Comparison of ENCODE assay signal across 30 mouse cellular contexts in genomic region chr9:120758632-120759031, GRCm38 (mm10).
DNase-seq lines count a peak whose midpoint lies in the region; ATAC-seq lines count a peak whose summit lies in the region.
"Had no signal": no experiment of that assay in that cellular context is flagged by ENCODE, and none has a peak within 500 bp of the region (broad histone marks: within the 10 kb centered on the region; RNA-seq: fewer than 3 reads in every experiment).

No protein-coding gene starts in this region.

- H3K27me3 ChIP-seq in kidney, embryonic 14.5 days (ENCODE audit: control insufficient read depth, insufficient read depth, low read length) = no peaks in the 10 kb centered on the region
- no peaks in the 10 kb centered on the region for H3K27me3 ChIP-seq in lung, embryonic 15.5 days
- H3K27me3 ChIP-seq in intestine, embryonic 16.5 days (replicated peaks; ENCODE audit: control insufficient read depth, insufficient read depth, low read length) = no peaks in the 10 kb centered on the region
- H3K27me3 ChIP-seq in forebrain, embryonic 16.5 days (replicated peaks; ENCODE audit: control insufficient read depth, insufficient read depth, low read length) = no peaks in the 10 kb centered on the region
- H3K27me3 ChIP-seq: embryonic facial prominence, embryonic 13.5 days; heart, embryonic 13.5 days; hindbrain, embryonic 15.5 days; limb, embryonic 13.5 days had no signal

- peak; percentile 86 for ATAC-seq in kidney, embryonic 14.5 days (ENCODE audit: low FRiP score, low TSS enrichment)
- no peak for ATAC-seq in lung, embryonic 15.5 days (ENCODE audit: borderline replicate concordance, extremely low read depth, low FRiP score, low TSS enrichment)
- no peak for ATAC-seq in intestine, embryonic 16.5 days
- peak; percentile 69 for ATAC-seq in megakaryocyte-erythroid progenitor cell, adult 5-6 weeks (replicated peaks; ENCODE audit: low FRiP score, low TSS enrichment, poor library complexity, severe bottlenecking)
- ATAC-seq in forebrain, embryonic 16.5 days = no peak
- ATAC-seq: activated CD4-positive, CD25-positive, alpha-beta regulatory T cell, adult 4 months; forebrain, postnatal 0 days; inflammation-experienced regulatory T-cells, adult 6 months had no signal

- H3K4me1 ChIP-seq in kidney, embryonic 14.5 days (ENCODE audit: control insufficient read depth, insufficient read depth, low read length) = 0 out of 2 replicates have a peak, but pooled peaks cover 4% of the 10 kb centered on the region
- peaks cover 8% of the 10 kb centered on the region for H3K4me1 ChIP-seq in lung, embryonic 15.5 days
- peaks cover 4% of the 10 kb centered on the region for H3K4me1 ChIP-seq in intestine, embryonic 16.5 days (ENCODE audit: control insufficient read depth, insufficient read depth, low read length)
- H3K4me1 ChIP-seq in forebrain, embryonic 16.5 days (replicated peaks; ENCODE audit: control insufficient read depth, insufficient read depth, low read length) = peaks cover 8% of the 10 kb centered on the region; the same call in 1 of the 2 replicates
- H3K4me1 ChIP-seq: limb, embryonic 13.5 days; megakaryocyte, embryonic 14.5 days had no signal

- WGBS in kidney, embryonic 14.5 days = 33% methylated on average over 1 of the region's 1 CpGs
- WGBS in lung, embryonic 15.5 days = 56% methylated on average over 1 of the region's 1 CpGs
- WGBS in intestine, embryonic 16.5 days = 50% methylated on average over 1 of the region's 1 CpGs
- 90% methylated on average over 1 of the region's 1 CpGs for WGBS in forebrain, embryonic 16.5 days

- DNase-seq in kidney, postnatal 36 days = no peak
- no peak for DNase-seq in lung, postnatal 4 days
- DNase-seq: adrenal gland, adult 2 months; adrenal gland, postnatal 36 days; B cell, adult 2 months; cerebellum, adult 18-20 months; cerebellum, postnatal 10 days; forebrain, postnatal 0 days; heart, postnatal 10 days; lung, postnatal 10 days; midbrain, embryonic 14.5 days; right cerebral cortex, postnatal 14 days; thymus, adult 18-20 months; thymus, postnatal 25 days had no signal

- no peak overlapping the region for H3K9ac ChIP-seq in kidney, embryonic 14.5 days (ENCODE audit: low read depth, low read length)
- H3K9ac ChIP-seq in lung, embryonic 15.5 days = no peak overlapping the region
- H3K9ac ChIP-seq in intestine, embryonic 16.5 days (ENCODE audit: low read depth, low read length) = no peak overlapping the region
- no peak overlapping the region for H3K9ac ChIP-seq in forebrain, embryonic 16.5 days (replicated peaks; ENCODE audit: low read depth, low read length)
- H3K9ac ChIP-seq: embryonic facial prominence, embryonic 13.5 days; forebrain, postnatal 0 days; heart, embryonic 13.5 days; hindbrain, embryonic 15.5 days; limb, embryonic 13.5 days had no signal

- H3K4me3 ChIP-seq in kidney, embryonic 14.5 days (ENCODE audit: low read length) = no peak overlapping the region
- H3K4me3 ChIP-seq in lung, embryonic 15.5 days = no peak overlapping the region
- no peak overlapping the region for H3K4me3 ChIP-seq in intestine, embryonic 16.5 days (ENCODE audit: low read length)
- H3K4me3 ChIP-seq in forebrain, embryonic 16.5 days (replicated peaks; ENCODE audit: low read length) = no peak overlapping the region
- H3K4me3 ChIP-seq: embryonic facial prominence, embryonic 13.5 days; forebrain, embryonic 10.5 days; heart, embryonic 13.5 days; hindbrain, embryonic 10.5 days; hindbrain, embryonic 15.5 days; left cerebral cortex, adult 2 months; limb, embryonic 13.5 days; megakaryocyte, embryonic 14.5 days had no signal

- no peak overlapping the region for H3K4me2 ChIP-seq in kidney, embryonic 14.5 days (replicated peaks; ENCODE audit: low read depth, low read length)
- H3K4me2 ChIP-seq in lung, embryonic 15.5 days = no peak overlapping the region
- no peak overlapping the region for H3K4me2 ChIP-seq in intestine, embryonic 16.5 days (ENCODE audit: low read depth, low read length)
- no peak overlapping the region for H3K4me2 ChIP-seq in forebrain, embryonic 16.5 days (ENCODE audit: low read length)
- H3K4me2 ChIP-seq: embryonic facial prominence, embryonic 13.5 days; heart, embryonic 13.5 days; hindbrain, embryonic 15.5 days; limb, embryonic 13.5 days; liver, embryonic 11.5 days had no signal

- no peaks in the 10 kb centered on the region for H3K36me3 ChIP-seq in kidney, embryonic 14.5 days (ENCODE audit: control insufficient read depth, insufficient read depth, low read length)
- H3K36me3 ChIP-seq in lung, embryonic 15.5 days = no peaks in the 10 kb centered on the region
- H3K36me3 ChIP-seq in intestine, embryonic 16.5 days (ENCODE audit: control insufficient read depth, insufficient read depth, low read length) = no peaks in the 10 kb centered on the region
- H3K36me3 ChIP-seq in forebrain, embryonic 16.5 days (ENCODE audit: control insufficient read depth, insufficient read depth) = no peaks in the 10 kb centered on the region
- H3K36me3 ChIP-seq: embryonic facial prominence, embryonic 13.5 days; forebrain, embryonic 10.5 days; heart, embryonic 13.5 days; hindbrain, embryonic 10.5 days; hindbrain, embryonic 15.5 days; limb, embryonic 13.5 days had no signal

- no peaks in the 10 kb centered on the region for H3K9me3 ChIP-seq in kidney, embryonic 14.5 days (ENCODE audit: control insufficient read depth, low read length)
- no peaks in the 10 kb centered on the region; the same call in 1 of the 2 replicates for H3K9me3 ChIP-seq in lung, embryonic 15.5 days
- H3K9me3 ChIP-seq in intestine, embryonic 16.5 days (ENCODE audit: control insufficient read depth, low read length) = no peaks in the 10 kb centered on the region; the same call in 1 of the 2 replicates
- no peaks in the 10 kb centered on the region for H3K9me3 ChIP-seq in forebrain, embryonic 16.5 days (ENCODE audit: control insufficient read depth, low read length)
- H3K9me3 ChIP-seq: embryonic facial prominence, embryonic 13.5 days; forebrain, embryonic 10.5 days; hindbrain, embryonic 15.5 days; limb, embryonic 13.5 days had no signal

- peak overlapping the region; percentile 47; the same call in 1 of the 2 replicates for H3K27ac ChIP-seq in kidney, embryonic 14.5 days (ENCODE audit: low read depth, low read length)
- H3K27ac ChIP-seq in lung, embryonic 15.5 days = 0 out of 2 replicates have a peak overlapping the region, but pooled peaks have one; percentile 13
- peak overlapping the region; percentile 30 for H3K27ac ChIP-seq in intestine, embryonic 16.5 days (ENCODE audit: low read length)
- no peak overlapping the region for H3K27ac ChIP-seq in forebrain, embryonic 16.5 days (ENCODE audit: low read length)
- H3K27ac ChIP-seq: embryonic facial prominence, embryonic 13.5 days; forebrain, embryonic 10.5 days; heart, embryonic 13.5 days; hindbrain, embryonic 10.5 days; hindbrain, embryonic 15.5 days; left cerebral cortex, adult 2 months; limb, embryonic 13.5 days had no signal

Comparison
In these comparisons a context has a peak if more than half of its experiments do, and no peak if none do; other contexts are left out.
1. ATAC-seq: peak in kidney, embryonic 14.5 days (single experiment) and megakaryocyte-erythroid progenitor cell, adult 5-6 weeks (single experiment); none in lung, embryonic 15.5 days (single experiment), intestine, embryonic 16.5 days (single experiment) and forebrain, embryonic 16.5 days (single experiment).